Mouse (Mus musculus): ENCODE measurements around the gene Aldh1l2. TPM values are rescaled to one million over a fixed set of nuclear protein-coding genes. Genes with fewer than 3 reads are reported as not detected.
"Not testable (repeated sequence)": the region's sequence is repeated elsewhere in the genome, so short reads cannot be mapped to it uniquely, and the experiment has no call there.

Gene Aldh1l2
- polyA plus RNA-seq, 1 experiment from 2014 or later = 1.6 TPM

DNA sequence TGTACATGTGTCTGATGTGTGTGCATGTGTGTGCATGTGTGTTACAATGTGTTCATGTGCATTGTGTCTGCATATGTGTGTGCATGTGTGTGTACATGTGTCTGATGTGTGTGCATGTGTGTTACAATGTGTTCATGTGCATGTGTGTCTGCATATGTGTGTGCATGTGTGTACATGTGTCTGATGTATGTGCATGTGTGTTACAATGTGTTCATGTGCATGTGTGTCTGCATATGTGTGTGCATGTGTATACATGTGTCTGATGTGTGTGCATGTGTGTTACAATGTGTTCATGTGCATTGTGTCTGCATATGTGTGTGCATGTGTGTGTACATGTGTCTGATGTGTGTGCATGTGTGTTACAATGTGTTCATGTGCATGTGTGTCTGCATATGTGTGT lies 9.7 kb downstream of the Aldh1l2 start:
- DNase-seq (ENCODE audit: extremely low spot score, low spot score); H3K36me3 ChIP-seq (replicated peaks); H3K27ac ChIP-seq; H3K27me3 ChIP-seq (ENCODE audit: poor library complexity, severe bottlenecking); H3K9me3 ChIP-seq; H3K4me3 ChIP-seq; H3K4me1 ChIP-seq: not testable (repeated sequence)

GRCm38 (mm10) chr10:83520990-83521389 lies 12.9 kb downstream of the Aldh1l2 start:
- H3K27ac ChIP-seq = no peak overlapping the region
- no peak overlapping the region for H3K4me3 ChIP-seq
- no peaks in the 10 kb centered on the region for H3K36me3 ChIP-seq (replicated peaks)
- 83% methylated on average over 4 of the region's 4 CpGs for WGBS
- no peak for DNase-seq (ENCODE audit: extremely low spot score, low spot score)
- H3K27me3 ChIP-seq (ENCODE audit: poor library complexity, severe bottlenecking) = no peaks in the 10 kb centered on the region
- no peaks in the 10 kb centered on the region for H3K9me3 ChIP-seq
- no peaks in the 10 kb centered on the region for H3K4me1 ChIP-seq

DNA sequence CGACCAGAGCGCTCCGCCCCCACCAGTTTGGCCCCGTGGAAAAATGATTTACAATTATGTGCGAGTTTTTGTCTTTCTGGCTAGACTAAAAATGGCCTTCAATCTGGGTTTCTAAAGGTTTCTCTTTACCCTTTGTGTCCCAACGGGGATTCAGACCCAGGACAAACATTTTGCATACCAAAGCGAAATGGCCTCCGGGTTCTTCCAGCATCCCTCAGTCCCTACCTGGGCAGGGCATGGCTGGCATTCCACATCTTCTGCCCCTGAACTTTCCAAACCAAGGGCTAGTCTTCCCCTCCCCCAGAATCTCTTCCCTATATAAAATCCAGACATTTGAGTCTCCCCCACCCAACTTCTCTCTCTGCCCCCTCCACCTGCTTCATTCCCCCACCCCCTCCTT lies 20.2 kb downstream of the Aldh1l2 start:
- WGBS = 90% methylated on average over 8 of the region's 8 CpGs
- Histone ChIP-seq H3K36me3 (replicated peaks) (no peaks in the 10 kb centered on the region), H3K27me3 (ENCODE audit: poor library complexity, severe bottlenecking) (no peaks in the 10 kb centered on the region), H3K9me3 (no peaks in the 10 kb centered on the region), H3K27ac (no peak overlapping the region), H3K4me3 (no peak overlapping the region), H3K4me1 (no peaks in the 10 kb centered on the region)
- DNase-seq (ENCODE audit: extremely low spot score, low spot score) = no peak

- no peak overlapping the region for H3K27ac ChIP-seq
- no peak overlapping the region for H3K4me3 ChIP-seq
- DNase-seq (ENCODE audit: extremely low spot score, low spot score) = no peak
- no peaks in the 10 kb centered on the region for H3K27me3 ChIP-seq (ENCODE audit: poor library complexity, severe bottlenecking)
- 80% methylated on average over 5 of the region's 5 CpGs for WGBS
- H3K4me1 ChIP-seq = no peaks in the 10 kb centered on the region
- no peaks in the 10 kb centered on the region for H3K36me3 ChIP-seq (replicated peaks)
- no peaks in the 10 kb centered on the region for H3K9me3 ChIP-seq
Measured at GRCm38 (mm10) chr10:83511304-83511703, 22.6 kb downstream of the Aldh1l2 start.

DNA sequence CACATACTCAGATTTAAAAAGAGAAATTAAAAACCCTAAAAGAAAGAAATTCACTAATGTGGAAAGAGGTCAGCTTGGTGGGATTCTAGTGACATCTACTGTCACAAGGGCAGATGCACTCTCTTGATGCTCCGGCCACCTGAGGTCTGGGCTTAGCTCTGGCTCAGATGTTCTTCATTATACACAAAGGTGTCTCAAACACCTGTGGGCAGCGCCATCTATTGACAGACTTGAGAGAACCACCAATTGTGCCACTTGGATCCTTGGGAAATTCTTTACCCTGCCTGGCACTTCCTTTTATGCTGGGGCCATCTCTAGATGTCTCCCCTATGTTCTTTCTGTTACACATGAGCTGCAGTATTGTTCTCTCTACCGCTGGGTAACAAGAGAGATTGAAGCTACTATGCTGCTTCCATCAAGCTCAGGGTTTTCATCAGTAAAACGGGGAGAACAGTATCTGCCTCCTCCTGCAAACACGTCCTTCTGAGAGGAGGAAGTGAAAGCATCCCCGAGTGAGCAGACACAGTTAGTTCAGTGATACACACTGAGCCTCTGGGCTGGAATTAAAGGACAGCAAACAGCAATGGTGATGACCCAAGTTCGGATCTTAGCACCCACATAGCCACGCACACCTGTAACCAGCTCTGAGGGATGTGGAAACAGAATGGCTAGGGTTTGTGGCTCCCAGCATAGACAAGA lies 24.8 kb downstream of the Aldh1l2 start:
- no peak for DNase-seq (ENCODE audit: extremely low spot score, low spot score)
- H3K36me3 ChIP-seq (replicated peaks) = no peaks in the 10 kb centered on the region
- H3K9me3 ChIP-seq = no peaks in the 10 kb centered on the region
- H3K27ac ChIP-seq = no peak overlapping the region
- no peak overlapping the region for H3K4me3 ChIP-seq
- no peaks in the 10 kb centered on the region for H3K4me1 ChIP-seq
- WGBS = 66% methylated on average over 8 of the region's 8 CpGs
- no peaks in the 10 kb centered on the region for H3K27me3 ChIP-seq (ENCODE audit: poor library complexity, severe bottlenecking)

DNA sequence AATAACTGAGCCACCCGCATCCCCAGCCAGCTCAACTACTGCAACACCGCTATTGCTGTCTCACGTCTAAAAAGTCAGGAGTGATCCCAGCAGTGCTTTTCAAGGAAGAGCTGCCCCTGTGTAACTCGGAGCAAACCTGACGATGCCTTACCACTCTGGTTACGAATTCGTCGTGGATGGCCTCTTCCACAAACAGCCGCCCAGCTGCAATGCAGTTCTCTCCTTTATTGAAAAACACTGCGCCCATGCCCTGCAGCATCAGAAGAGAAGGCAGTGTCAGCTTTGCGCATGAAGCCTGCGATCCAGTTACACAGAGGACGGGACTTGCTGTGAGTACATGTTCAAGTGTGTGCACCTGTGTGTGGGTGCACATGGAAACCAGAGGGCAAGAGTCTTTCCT lies 36.6 kb downstream of the Aldh1l2 start:
- Histone ChIP-seq H3K4me3 (no peak overlapping the region), H3K9me3 (no peaks in the 10 kb centered on the region), H3K4me1 (no peaks in the 10 kb centered on the region), H3K36me3 (replicated peaks) (peaks cover 5% of the 10 kb centered on the region; the same call in 1 of the 2 replicates), H3K27me3 (ENCODE audit: poor library complexity, severe bottlenecking) (no peaks in the 10 kb centered on the region), H3K27ac (no peak overlapping the region)
- 94% methylated on average over 13 of the region's 13 CpGs for WGBS
- no peak for DNase-seq (ENCODE audit: extremely low spot score, low spot score)

DNA sequence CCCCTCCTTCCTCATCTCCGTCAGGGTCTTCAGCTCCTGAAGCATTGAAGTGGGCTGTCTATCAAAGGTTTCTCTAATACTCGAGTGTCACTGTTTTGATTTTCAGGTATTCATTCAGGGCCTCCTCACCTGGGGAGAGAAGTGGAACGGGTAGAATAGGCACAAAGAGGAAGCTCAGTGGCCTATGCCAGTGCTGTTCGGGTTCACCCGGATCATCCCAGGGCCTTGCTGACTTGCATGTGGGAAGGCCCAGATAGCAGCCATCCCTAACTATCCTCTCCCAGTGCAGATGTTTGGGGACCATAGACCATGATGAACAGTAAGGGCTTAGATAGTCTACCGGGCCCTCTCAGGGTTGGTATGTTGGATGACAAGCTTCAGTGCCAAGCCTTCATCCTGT lies 43.4 kb downstream of the Aldh1l2 start:
- no peak for DNase-seq (ENCODE audit: extremely low spot score, low spot score)
- Histone ChIP-seq H3K4me3 (no peak overlapping the region), H3K27me3 (ENCODE audit: poor library complexity, severe bottlenecking) (no peaks in the 10 kb centered on the region), H3K4me1 (no peaks in the 10 kb centered on the region), H3K9me3 (no peaks in the 10 kb centered on the region), H3K36me3 (replicated peaks) (peaks cover 5% of the 10 kb centered on the region; the same call in 1 of the 2 replicates), H3K27ac (no peak overlapping the region)
- WGBS = 90% methylated on average over 6 of the region's 6 CpGs

- Histone ChIP-seq H3K27me3 (ENCODE audit: poor library complexity, severe bottlenecking) (no peaks in the 10 kb centered on the region), H3K27ac (no peak overlapping the region), H3K4me1 (no peaks in the 10 kb centered on the region), H3K9me3 (peaks cover 27% of the 10 kb centered on the region), H3K4me3 (no peak overlapping the region), H3K36me3 (replicated peaks) (peaks cover 7% of the 10 kb centered on the region)
- 87% methylated on average over 5 of the region's 5 CpGs for WGBS
- no peak for DNase-seq (ENCODE audit: extremely low spot score, low spot score)
Measured at GRCm38 (mm10) chr10:83477286-83477685, 56.7 kb downstream of the Aldh1l2 start.

GRCm38 (mm10) chr10:83475226-83475625 lies 58.7 kb downstream of the Aldh1l2 start:
- H3K36me3 ChIP-seq (replicated peaks) = peaks cover 6% of the 10 kb centered on the region
- no peaks in the 10 kb centered on the region for H3K27me3 ChIP-seq (ENCODE audit: poor library complexity, severe bottlenecking)
- 95% methylated on average over 13 of the region's 13 CpGs for WGBS
- H3K4me3 ChIP-seq = no peak overlapping the region
- no peaks in the 10 kb centered on the region for H3K4me1 ChIP-seq
- no peak for DNase-seq (ENCODE audit: extremely low spot score, low spot score)
- no peak overlapping the region for H3K27ac ChIP-seq
- H3K9me3 ChIP-seq = peaks cover 29% of the 10 kb centered on the region

DNA sequence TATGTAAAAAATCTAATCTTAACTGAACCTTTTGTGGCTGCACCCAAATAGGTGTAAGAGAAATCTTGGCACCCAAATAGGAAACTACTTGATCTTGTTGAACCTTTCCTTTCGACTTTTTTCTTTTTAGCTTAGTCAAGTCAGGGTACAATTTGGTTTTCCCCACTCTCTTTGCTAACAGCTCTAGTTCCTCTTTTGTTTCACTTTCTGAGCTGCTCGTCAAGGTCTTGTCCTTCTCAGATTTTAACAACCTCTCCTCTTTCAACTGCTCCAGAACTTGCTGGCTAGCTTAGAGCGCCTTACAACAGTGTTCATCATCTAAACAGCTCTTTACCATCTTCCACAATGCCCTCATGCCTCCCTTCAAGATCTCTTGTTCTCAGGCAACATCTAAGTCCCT lies 76.4 kb downstream of the Aldh1l2 start:
- Histone ChIP-seq H3K27me3 (ENCODE audit: poor library complexity, severe bottlenecking) (no peaks in the 10 kb centered on the region), H3K4me3 (no peak overlapping the region)
- no peak for DNase-seq (ENCODE audit: extremely low spot score, low spot score)

GRCm38 (mm10) chr10:83448582-83448981 lies 85.4 kb downstream of the Aldh1l2 start:
- WGBS = 86% methylated on average over 7 of the region's 7 CpGs
- Histone ChIP-seq H3K9me3 (peaks cover 69% of the 10 kb centered on the region), H3K4me1 (no peaks in the 10 kb centered on the region), H3K27ac (no peak overlapping the region), H3K36me3 (replicated peaks) (peaks cover 37% of the 10 kb centered on the region), H3K4me3 (no peak overlapping the region), H3K27me3 (ENCODE audit: poor library complexity, severe bottlenecking) (no peaks in the 10 kb centered on the region)
- DNase-seq (ENCODE audit: extremely low spot score, low spot score) = no peak

More for the DNA sequence above, 76.4 kb downstream of the Aldh1l2 start:
- H3K9me3 ChIP-seq = peaks cover 67% of the 10 kb centered on the region
- no peak overlapping the region for H3K27ac ChIP-seq
- 93% methylated on average over 3 of the region's 3 CpGs for WGBS
- peaks cover 33% of the 10 kb centered on the region for H3K36me3 ChIP-seq (replicated peaks)
- no peaks in the 10 kb centered on the region for H3K4me1 ChIP-seq

Measured in forebrain, embryonic 10.5 days (tissue).